Mouse (Mus musculus): ENCODE measurements around the gene Zfp991.
"Not testable (repeated sequence)": the region's sequence is repeated elsewhere in the genome, so short reads cannot be mapped to it uniquely, and the experiment has no call there.

Zfp991 gene

GRCm38 (mm10) chr4:147181969-147182705, 50.3 kb downstream of the Zfp991 start:
- not testable (repeated sequence) for DNase-seq (ENCODE audit: low read depth in 1 of 2, low spot score in 2 of 2)

GRCm38 (mm10) chr4:147186824-147187223, 55.0 kb downstream of the Zfp991 start:
- DNase-seq (ENCODE audit: low read depth in 1 of 2, low spot score in 2 of 2), result not testable (repeated sequence)

- not testable (repeated sequence) for DNase-seq (ENCODE audit: low read depth in 1 of 2, low spot score in 2 of 2)
These were observed 55.6 kb downstream of the Zfp991 start for GRCm38 (mm10) chr4:147187283-147187965.

- DNase-seq (ENCODE audit: low read depth in 1 of 2, low spot score in 2 of 2), result not testable (repeated sequence)
These were observed 63.3 kb downstream of the Zfp991 start for GRCm38 (mm10) chr4:147195186-147195585.

DNA sequence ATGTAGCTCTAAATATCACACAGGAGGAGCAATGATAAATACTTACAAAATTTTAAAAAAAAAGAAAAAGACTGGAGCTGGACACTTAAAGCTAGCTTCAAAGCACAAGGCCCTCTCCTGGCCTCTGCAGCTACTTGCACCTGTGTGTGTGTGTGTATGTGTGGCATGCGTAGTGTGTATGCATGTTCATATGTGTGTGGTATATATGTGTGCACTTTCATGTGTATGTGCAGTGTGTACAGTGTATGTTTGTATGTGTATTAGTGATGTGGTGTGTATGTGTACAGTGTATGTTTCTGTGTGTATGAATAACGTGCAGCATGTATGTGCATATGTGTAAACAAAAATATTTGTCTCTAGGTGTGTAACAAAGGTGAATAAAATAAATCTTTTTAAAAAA, 65.4 kb downstream of the Zfp991 start:
- DNase-seq (ENCODE audit: low read depth in 1 of 2, low spot score in 2 of 2), result not testable (repeated sequence)

DNA sequence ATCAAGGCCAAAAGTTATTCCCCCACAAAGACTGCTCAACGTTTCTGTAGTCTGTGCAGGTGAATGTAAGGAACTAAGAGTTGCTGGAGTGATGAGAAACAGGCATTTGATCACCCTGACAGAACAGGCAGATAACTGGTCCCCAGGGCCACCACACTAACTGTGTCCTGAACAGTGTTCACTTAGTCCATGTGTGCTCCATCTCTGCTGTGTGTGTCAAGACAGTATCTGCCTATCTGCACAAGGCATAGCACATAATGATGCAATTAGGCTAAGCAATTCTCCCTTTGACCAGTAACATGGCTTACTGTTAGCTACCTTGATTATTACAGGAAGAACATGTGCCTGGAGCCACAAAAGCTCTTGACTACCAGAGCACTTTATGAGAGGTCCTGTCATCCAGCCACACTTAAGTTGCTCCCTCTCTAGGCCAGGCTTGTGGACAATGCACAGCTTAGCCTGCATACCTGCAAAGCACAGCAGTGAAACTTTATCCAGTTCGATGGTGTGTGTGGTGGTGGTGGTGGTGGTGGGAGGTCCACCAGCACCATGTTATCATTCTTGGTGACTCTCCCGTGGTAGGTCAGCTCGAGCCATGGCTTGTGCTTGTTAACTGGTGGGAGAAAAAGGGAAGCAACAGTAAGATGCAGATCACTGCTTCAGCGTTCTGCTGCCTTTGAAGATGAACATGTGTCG, 67.4 kb downstream of the Zfp991 start:
- DNase-seq (ENCODE audit: low read depth in 1 of 2, low spot score in 2 of 2), result not testable (repeated sequence)

DNA sequence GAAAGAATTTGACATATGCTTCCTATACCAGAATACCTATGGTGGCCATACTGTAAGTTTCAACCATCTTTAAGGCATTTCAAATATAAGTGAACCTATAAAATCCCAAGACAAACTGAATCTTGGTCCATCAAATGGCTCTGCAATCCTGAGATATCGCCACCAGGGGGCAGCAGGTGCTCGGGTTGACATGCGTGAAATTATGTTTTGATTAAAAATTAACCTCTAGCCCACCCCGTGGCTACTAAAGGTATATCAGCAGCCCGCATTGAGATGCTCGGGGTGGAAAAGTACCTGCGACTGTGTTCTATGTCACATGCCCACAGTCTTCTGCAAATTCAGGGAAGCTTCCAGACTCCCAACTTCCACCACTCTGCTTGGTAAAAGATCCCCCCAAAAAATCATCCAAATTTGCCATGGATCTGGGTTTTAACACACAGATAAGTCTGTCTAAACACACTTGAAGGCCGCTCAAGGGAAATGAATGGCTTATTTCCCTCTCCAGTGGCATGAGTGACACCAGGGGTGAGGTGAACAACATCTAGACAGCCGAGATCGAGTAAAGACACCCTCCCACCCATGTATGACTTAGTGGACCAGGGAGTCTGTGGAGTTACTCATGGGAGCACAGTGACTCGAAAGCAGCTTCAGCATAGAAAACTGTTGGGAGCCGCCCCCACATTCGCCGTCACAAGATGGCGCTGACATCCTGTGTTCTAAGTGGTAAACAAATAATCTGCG, 70.3 kb downstream of the Zfp991 start:
- not testable (repeated sequence) for DNase-seq (ENCODE audit: low read depth in 1 of 2, low spot score in 2 of 2)

- not testable (repeated sequence) for DNase-seq (ENCODE audit: low read depth in 1 of 2, low spot score in 2 of 2)
These were observed 80.5 kb downstream of the Zfp991 start for GRCm38 (mm10) chr4:147212182-147212928.

DNA sequence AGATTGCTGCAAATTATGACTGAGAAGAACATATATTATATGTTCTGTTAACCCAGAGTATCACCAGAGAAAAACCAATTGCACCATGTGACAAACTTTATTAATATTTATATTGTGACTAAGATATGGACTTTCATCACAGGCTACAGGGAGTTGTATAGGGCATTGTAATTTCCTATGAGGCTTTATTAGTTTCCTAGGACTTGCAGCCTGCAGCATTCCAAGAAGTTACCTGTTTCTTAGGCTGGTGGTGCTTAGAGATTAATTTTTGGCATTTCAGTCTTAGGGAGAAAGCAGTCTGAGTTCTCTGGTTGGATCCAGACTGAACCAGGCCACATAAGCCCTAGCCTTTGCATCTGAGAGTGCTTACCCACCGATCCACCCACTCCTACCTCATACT, 82.4 kb downstream of the Zfp991 start:
- DNase-seq (ENCODE audit: low read depth in 1 of 2, low spot score in 2 of 2), result not testable (repeated sequence)

DNA sequence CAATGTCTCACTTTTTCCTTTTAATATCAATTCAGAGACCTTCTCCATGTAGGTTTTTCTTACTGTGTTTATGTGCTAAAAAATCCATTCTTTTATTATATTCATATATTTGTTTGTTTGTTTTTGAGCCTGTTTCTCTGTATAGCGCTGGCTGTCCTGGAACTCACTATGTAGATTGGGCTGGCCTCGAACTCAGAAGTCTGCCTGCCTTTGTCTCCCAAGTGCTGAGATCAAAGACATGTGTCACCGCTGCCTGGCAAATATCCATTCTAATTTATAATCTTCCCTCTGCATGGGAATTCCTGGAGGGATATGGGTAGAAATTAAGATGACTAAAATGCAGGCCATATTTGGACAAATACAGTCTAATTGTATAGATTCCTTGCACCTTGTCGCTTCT, 85.8 kb downstream of the Zfp991 start:
- DNase-seq (ENCODE audit: low read depth in 1 of 2, low spot score in 2 of 2), result not testable (repeated sequence)

- DNase-seq (ENCODE audit: low read depth in 1 of 2, low spot score in 2 of 2), result not testable (repeated sequence)
These were observed 87.7 kb downstream of the Zfp991 start for GRCm38 (mm10) chr4:147219319-147220070.

GRCm38 (mm10) chr4:147220226-147220625, 88.4 kb downstream of the Zfp991 start:
- not testable (repeated sequence) for DNase-seq (ENCODE audit: low read depth in 1 of 2, low spot score in 2 of 2)

DNA sequence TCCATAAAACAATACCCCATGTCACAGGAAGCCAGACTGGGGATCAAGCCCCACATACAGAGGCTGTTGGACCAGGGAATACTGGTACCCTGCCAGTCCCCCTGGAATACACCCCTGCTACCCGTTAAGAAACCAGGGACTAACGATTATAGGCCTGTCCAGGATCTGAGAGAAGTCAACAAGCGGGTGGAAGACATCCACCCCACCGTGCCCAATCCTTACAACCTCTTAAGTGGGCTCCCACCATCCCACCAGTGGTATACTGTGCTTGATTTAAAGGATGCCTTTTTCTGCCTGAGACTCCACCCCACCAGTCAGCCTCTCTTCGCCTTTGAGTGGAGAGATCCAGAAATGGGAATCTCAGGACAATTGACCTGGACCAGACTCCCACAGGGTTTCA, 90.2 kb downstream of the Zfp991 start:
- not testable (repeated sequence) for DNase-seq (ENCODE audit: low read depth in 1 of 2, low spot score in 2 of 2)

GRCm38 (mm10) chr4:147223778-147224435, 92.1 kb downstream of the Zfp991 start:
- DNase-seq (ENCODE audit: low read depth in 1 of 2, low spot score in 2 of 2), result not testable (repeated sequence)

DNA sequence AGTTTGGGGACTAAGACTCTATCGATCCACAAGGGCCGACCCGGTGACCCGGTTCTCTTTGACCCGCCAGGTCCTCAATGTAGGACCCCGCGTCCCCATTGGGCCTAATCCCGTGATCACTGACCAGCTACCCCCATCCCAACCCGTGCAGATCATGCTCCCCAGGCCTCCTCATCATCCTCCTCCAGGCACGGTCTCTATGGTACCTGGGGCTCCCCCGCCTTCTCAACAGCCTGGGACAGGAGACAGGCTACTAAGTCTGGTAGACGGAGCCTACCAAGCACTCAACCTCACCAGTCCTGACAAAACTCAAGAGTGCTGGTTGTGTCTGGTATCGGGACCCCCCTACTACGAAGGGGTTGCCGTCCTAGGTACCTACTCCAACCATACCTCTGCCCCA, 93.8 kb downstream of the Zfp991 start:
- DNase-seq (ENCODE audit: low read depth in 1 of 2, low spot score in 2 of 2), result not testable (repeated sequence)

GRCm38 (mm10) chr4:147230026-147230425, 98.2 kb downstream of the Zfp991 start:
- not testable (repeated sequence) for DNase-seq (ENCODE audit: low read depth in 1 of 2, low spot score in 2 of 2)

All from monocyte, adult 2 months (primary cell).